Mouse (Mus musculus) stomach, embryonic 15.5 days (tissue): ENCODE data around the gene Pafah2. TPM values are rescaled to one million over a fixed set of nuclear protein-coding genes. Genes with fewer than 3 reads are reported as not detected.

Source experiments
- ATAC-seq: fragments of 200-750 bp; cut with Nextera tagmentation; 2 replicates; pipeline ENCODE4 v1.8.0; 2017; ENCODE audit warnings: low read depth, moderate number of reproducible peaks, moderate TSS enrichment; ENCODE audit not compliant: insufficient read depth, low FRiP score
- H3K27ac ChIP-seq: fragments of 300-500 bp; sonication (generic); 2 replicates; pipeline ENCODE4 v1.5.1; 2015; ENCODE audit warnings: mild to moderate bottlenecking, inconsistent platforms
- H3K27me3 ChIP-seq: fragments of 300-500 bp; sonication (generic); replicated peaks from 2 replicates; pipeline ENCODE4 v1.6.1; 2015; ENCODE audit warnings: inconsistent platforms
- H3K36me3 ChIP-seq: fragments of 300-500 bp; sonication (generic); 2 replicates; pipeline ENCODE4 v1.6.1; 2015; ENCODE audit warnings: inconsistent platforms
- H3K4me1 ChIP-seq: fragments of 300-500 bp; sonication (generic); 2 replicates; pipeline ENCODE4 v1.6.1; 2015; ENCODE audit warnings: inconsistent platforms
- H3K4me2 ChIP-seq: fragments of 300-500 bp; sonication (generic); 2 replicates; pipeline ENCODE4 v1.6.1; 2015; ENCODE audit warnings: mild to moderate bottlenecking, inconsistent platforms
- H3K4me3 ChIP-seq: fragments of 300-500 bp; sonication (generic); replicated peaks from 2 replicates; pipeline ENCODE4 v1.5.1; 2015; ENCODE audit warnings: inconsistent platforms
- H3K9ac ChIP-seq: fragments of 300-500 bp; sonication (generic); 2 replicates; pipeline ENCODE4 v1.6.1; 2015; ENCODE audit warnings: inconsistent platforms
- H3K9me3 ChIP-seq: fragments of 300-500 bp; sonication (generic); 2 replicates; pipeline ENCODE4 v1.6.1; 2016; ENCODE audit warnings: inconsistent platforms
- WGBS: fragments of 180-500 bp; shearing (Covaris S2); methylation state at CpG from one replicate; pipeline ENCODE4 v1.1.7; 2015; 5-methylcytosine and 5-hydroxymethylcytosine counted together
- polyA plus RNA-seq: library from polyadenylated mRNA; unstranded; fragments of >200 nt; fragmentation: Nextera tagmentation; extraction: Ambion mirVana; gene quantifications from 2 replicates; pipeline ENCODE4 v1.2.1, GENCODE M21; 2015

Pafah2 gene
- polyA plus RNA-seq, 1 experiment from 2014 or later, result 17.8 TPM

DNA sequence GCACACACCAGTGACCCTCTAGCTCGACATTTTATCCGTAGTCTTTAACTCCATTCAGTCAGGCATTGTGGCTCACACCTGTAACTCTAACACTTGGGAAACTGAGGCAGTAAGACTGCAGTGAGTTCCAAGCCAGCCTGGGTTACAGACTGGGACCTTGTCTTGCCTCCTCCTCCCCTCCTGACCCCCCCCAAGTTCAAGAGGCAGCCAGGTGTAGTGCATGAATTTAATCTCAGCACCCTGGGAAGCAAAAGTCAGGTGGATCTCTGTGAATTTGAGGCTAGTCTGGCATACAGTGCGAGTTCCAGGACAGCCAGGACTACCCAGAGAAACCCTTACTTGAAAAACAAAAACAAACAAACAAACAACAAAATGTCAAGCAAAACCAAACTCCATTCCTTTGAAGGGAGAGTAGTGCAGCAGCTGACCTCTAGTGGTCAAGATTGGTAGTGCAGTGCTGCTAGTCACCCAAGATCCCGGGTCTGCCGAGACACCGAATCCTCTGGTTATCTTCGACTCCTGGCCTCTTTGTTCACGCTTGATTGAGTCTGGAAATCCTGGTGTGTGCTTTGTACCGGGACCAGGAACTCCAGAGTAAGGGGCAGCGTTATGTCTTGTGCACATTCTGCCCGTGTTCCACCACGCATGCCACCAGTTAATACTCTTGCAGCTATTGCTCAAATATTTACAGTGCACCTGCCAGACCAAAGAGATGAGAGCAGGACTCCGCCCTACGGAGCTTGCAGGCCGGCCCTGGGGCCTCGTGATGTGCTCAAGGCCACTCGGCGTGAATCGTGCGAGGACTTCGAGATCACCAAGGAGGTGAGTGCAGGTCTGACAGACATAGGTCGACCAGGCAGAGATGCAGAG lies 39.3 kb upstream of the Pafah2 start:
- Histone ChIP-seq H3K4me1 (peaks cover 15% of the 10 kb centered on the region), H3K36me3 (no peaks in the 10 kb centered on the region), H3K9ac (no peak overlapping the region), H3K4me3 (peak overlapping the region; percentile 8; the same call in 1 of the 2 replicates), H3K4me2 (peak overlapping the region; percentile 42), H3K27me3 (no peaks in the 10 kb centered on the region), H3K9me3 (no peaks in the 10 kb centered on the region), H3K27ac (peak overlapping the region; percentile 68)
- 14% methylated on average over 22 of the region's 22 CpGs for WGBS
- peak; percentile 70 for ATAC-seq

DNA sequence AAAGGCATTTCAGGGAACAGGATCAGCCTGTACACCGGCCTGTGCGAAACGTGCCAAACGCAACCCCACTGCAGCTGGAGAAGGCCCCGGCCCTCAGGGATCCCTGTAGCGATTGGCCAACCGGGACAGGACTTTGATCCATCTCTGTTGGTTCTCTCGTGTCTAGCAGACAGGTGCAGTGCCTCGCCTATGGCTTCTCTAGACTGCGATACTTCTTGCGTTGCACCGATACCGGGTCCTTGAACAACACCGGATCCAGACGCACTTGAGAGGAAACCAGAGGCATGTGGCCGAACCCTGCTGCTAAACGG lies 38.7 kb upstream of the Pafah2 start:
- ATAC-seq, result 0 out of 2 replicates have a peak, but pooled peaks have one; percentile 3
- peak overlapping the region; percentile 68 for H3K27ac ChIP-seq

DNA sequence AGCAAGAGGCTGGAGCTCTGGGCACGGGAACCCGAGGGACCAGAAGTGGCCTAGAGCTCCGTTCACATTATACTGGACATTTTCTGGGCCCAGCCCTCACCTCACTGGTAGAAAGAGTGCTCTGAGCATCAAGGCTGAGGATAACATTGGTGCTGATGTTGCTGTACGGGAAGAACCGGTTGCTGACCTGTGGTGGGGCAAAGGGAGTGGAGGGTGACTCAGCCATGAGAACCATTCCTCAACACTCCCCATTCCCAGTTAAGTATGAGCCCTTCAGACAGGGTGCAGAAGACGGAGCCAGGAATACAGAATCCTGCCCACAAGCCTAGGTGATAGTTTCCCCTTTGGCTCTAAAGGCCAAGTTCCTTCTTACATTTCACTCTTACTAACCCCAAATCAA lies 36.5 kb upstream of the Pafah2 start:
- Histone ChIP-seq H3K36me3 (no peaks in the 10 kb centered on the region), H3K4me2 (no peak overlapping the region), H3K9ac (no peak overlapping the region), H3K27me3 (no peaks in the 10 kb centered on the region), H3K9me3 (no peaks in the 10 kb centered on the region), H3K4me3 (no peak overlapping the region), H3K4me1 (peaks cover 16% of the 10 kb centered on the region), H3K27ac (no peak overlapping the region)
- no peak for ATAC-seq
- 72% methylated on average over 6 of the region's 6 CpGs for WGBS

More for the DNA sequence above, 38.7 kb upstream of the Pafah2 start:
- WGBS, result 38% methylated on average over 17 of the region's 17 CpGs
- H3K27me3 ChIP-seq, result no peaks in the 10 kb centered on the region
- H3K4me3 ChIP-seq, result peak overlapping the region; percentile 8; the same call in 1 of the 2 replicates
- H3K4me2 ChIP-seq, result peak overlapping the region; percentile 42
- H3K4me1 ChIP-seq, result peaks cover 11% of the 10 kb centered on the region
- H3K9ac ChIP-seq, result no peak overlapping the region
- no peaks in the 10 kb centered on the region for H3K9me3 ChIP-seq
- H3K36me3 ChIP-seq, result no peaks in the 10 kb centered on the region

DNA sequence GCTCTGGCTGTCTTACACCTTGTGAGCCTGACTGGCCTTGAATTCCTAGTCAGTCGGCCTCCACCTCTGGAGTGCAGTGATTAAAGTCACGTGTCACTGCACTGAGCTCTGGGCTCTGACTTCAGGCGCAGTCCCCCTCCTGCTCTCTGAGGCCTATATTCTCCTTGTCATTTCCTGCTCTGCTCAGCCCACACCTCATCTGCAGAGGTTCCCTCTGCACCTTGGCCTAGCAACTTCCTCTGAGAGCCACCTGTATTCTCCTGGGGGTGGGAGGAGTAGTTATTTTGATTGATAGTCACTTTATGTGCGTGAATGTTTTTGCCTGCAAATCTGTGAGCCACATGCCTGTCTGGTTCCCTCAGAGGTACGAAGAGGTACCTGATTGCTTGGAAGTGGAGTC lies 34.9 kb upstream of the Pafah2 start:
- no peaks in the 10 kb centered on the region for H3K36me3 ChIP-seq
- no peak overlapping the region for H3K9ac ChIP-seq
- no peaks in the 10 kb centered on the region for H3K27me3 ChIP-seq
- WGBS, result 27% methylated on average over 5 of the region's 5 CpGs
- peaks cover 11% of the 10 kb centered on the region for H3K4me1 ChIP-seq
- H3K9me3 ChIP-seq, result no peaks in the 10 kb centered on the region
- no peak overlapping the region; the same call in 1 of the 2 replicates for H3K27ac ChIP-seq
- H3K4me2 ChIP-seq, result no peak overlapping the region
- no peak overlapping the region for H3K4me3 ChIP-seq
- ATAC-seq, result peak; percentile 23; the same call in 1 of the 2 replicates

DNA sequence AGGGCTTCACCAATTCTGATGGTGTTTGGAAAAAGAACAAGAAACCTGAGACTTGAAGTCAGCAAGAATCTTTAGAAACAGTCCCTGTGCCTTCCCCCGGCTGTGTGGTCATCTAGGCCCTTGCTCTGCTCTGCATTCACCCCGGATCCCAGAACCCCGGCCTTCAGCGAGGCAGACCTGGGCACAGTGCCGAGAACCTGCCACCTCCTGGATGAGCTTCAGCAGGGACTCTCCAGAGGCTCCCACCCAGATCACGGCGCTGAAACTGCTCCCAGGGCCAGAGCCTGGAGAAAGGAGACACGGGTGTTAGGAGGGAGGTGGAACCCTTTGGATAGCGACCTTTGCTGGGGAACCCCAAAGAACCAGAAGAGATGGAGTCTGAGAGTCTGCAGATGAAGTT lies 34.0 kb upstream of the Pafah2 start:
- Histone ChIP-seq H3K4me3 (no peak overlapping the region), H3K4me2 (no peak overlapping the region), H3K9ac (no peak overlapping the region), H3K4me1 (0 out of 2 replicates have a peak, but pooled peaks cover 6% of the 10 kb centered on the region), H3K36me3 (no peaks in the 10 kb centered on the region), H3K27me3 (no peaks in the 10 kb centered on the region), H3K27ac (no peak overlapping the region), H3K9me3 (no peaks in the 10 kb centered on the region)
- 68% methylated on average over 9 of the region's 9 CpGs for WGBS
- no peak for ATAC-seq

DNA sequence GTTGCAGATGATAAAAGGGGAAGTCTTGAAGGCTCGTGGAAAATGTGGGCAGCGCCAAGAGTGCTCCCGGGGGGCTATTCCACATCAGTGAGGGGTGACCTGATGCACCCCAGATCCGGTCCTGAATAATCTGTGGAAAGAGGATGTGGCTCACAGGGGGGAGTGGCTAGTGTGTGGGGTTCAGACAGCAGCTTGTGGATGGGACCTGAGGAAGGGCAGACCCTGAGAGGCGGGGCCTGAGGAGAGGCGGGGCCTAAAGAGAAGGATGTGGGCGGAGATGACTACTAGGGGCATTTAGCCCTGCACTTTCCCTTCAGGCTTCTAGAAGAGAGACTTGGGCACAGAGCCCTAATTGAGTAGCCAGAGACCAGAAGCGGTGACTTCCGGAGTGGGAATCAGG lies 33.5 kb upstream of the Pafah2 start:
- Histone ChIP-seq H3K4me1 (0 out of 2 replicates have a peak, but pooled peaks cover 6% of the 10 kb centered on the region), H3K9me3 (no peaks in the 10 kb centered on the region), H3K27ac (no peak overlapping the region), H3K4me2 (peak overlapping the region; percentile 30), H3K36me3 (no peaks in the 10 kb centered on the region), H3K4me3 (no peak overlapping the region), H3K27me3 (no peaks in the 10 kb centered on the region), H3K9ac (no peak overlapping the region)
- WGBS, result 28% methylated on average over 8 of the region's 9 CpGs
- no peak for ATAC-seq

DNA sequence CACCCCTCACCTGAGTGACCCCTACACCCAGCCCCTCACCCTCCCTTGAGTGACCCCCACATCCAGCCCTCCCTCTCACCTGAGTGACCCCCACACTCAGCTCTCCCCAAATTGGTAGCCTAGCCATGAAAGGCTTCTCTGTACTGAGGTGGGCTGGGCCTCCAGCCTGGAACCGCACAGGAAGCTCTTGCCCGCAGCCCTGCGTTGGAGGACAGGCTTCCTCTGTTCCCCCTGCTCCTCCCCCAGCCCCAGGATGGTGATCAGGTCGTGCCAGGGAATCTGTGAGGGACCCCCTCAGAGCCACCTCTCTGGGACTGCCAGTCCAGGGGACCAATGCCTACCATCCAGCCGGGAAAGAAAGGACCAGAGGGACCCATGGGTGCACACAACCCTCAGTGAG lies 30.8 kb upstream of the Pafah2 start:
- no peak overlapping the region for H3K9ac ChIP-seq
- H3K27me3 ChIP-seq, result peaks cover 8% of the 10 kb centered on the region
- ATAC-seq, result no peak
- H3K4me1 ChIP-seq, result 0 out of 2 replicates have a peak, but pooled peaks cover 6% of the 10 kb centered on the region
- H3K4me2 ChIP-seq, result no peak overlapping the region
- WGBS, result 47% methylated on average over 5 of the region's 5 CpGs
- H3K36me3 ChIP-seq, result no peaks in the 10 kb centered on the region
- H3K4me3 ChIP-seq, result no peak overlapping the region
- H3K27ac ChIP-seq, result no peak overlapping the region
- H3K9me3 ChIP-seq, result no peaks in the 10 kb centered on the region

DNA sequence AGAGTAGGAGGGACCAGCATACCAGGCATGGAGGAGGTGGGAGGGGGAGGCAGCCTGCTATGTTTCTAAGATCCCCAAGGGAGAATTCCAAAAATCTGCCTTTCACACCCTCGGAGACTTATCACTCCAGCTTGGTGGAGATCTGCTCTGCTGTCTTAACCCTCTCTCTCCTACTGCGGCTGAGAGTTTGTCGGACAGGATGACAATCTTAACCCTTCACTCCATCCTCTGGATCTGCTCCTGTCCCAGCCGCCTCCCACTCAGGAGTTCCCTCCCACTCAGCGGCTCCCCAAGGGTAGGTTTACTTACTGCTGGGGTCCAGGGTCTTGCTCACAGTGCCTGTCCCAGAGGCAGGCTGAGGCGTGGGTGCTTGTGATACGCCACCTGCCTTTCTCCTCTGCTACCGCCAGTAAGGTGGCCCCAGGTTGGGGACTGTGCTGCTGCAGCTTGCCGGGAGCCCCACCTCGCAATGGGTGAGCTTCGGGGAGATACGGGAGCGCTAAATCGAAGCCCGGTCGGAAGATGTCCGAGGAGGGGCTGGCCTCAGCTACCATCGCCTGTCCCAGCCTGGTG lies 25.4 kb upstream of the Pafah2 start:
- Histone ChIP-seq H3K27ac (no peak overlapping the region), H3K4me2 (peak overlapping the region; percentile 98), H3K36me3 (no peaks in the 10 kb centered on the region), H3K4me3 (peak overlapping the region; percentile 49), H3K27me3 (peaks cover 28% of the 10 kb centered on the region), H3K9ac (no peak overlapping the region), H3K9me3 (no peaks in the 10 kb centered on the region), H3K4me1 (peaks cover 21% of the 10 kb centered on the region)
- no peak for ATAC-seq
- WGBS, result 1% methylated on average over 18 of the region's 18 CpGs

DNA sequence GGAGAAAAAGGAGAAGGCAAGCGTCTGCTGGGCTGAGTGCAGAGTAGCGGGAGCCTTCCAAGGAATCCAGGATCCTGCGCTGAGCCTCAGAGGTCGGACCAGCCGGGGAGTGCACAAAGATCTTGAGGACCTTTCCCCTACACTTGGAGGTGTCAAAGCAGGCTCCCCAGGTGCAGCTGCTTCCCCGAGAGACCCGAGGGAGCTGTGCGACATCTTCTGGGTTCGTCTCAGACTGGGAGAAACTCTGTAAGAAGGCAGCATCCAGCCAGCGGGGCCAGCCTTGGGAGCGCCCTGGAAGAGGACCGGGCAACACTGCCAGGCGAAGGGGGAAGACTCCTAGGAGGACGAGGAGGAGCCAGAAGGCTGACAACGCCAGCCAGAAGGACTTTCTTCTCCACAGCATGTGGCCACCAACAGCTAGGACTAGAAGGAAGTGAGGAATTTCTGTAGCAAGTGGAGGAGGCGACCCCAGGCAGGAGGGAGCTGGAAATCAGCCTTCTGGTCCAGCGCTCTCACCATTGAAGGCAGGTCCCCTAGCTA lies 24.7 kb upstream of the Pafah2 start:
- H3K4me2 ChIP-seq, result peak overlapping the region; percentile 98
- ATAC-seq, result no peak
- no peaks in the 10 kb centered on the region for H3K9me3 ChIP-seq
- H3K27me3 ChIP-seq, result peaks cover 28% of the 10 kb centered on the region
- 1% methylated on average over 17 of the region's 17 CpGs for WGBS
- no peak overlapping the region for H3K9ac ChIP-seq
- peak overlapping the region; percentile 49 for H3K4me3 ChIP-seq
- peaks cover 21% of the 10 kb centered on the region for H3K4me1 ChIP-seq
- no peaks in the 10 kb centered on the region for H3K36me3 ChIP-seq
- H3K27ac ChIP-seq, result no peak overlapping the region

DNA sequence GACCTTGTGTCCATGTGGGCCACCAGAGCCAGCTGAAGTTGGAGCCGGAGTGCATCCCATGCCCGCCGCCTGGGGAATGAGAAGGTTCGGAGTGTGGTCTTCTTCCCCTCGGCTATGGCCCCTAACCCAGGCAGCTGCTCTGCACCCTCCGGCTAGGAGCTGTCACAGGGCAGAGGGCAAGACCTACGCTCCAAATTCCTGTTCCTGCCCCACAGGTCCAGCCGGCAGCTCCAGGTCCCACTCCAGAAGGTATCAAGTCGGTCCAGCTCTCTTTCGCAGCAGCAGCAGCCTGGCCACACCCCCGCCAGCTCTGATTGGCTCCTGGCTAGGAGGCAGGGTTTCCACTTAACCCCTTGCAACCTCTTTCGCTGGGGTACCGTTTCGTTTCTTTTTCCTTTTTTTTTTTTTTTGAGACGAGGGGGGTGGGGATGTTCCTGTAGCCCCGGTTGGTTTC lies 23.8 kb upstream of the Pafah2 start:
- peak; percentile 52; the same call in 1 of the 2 replicates for ATAC-seq
- Histone ChIP-seq H3K27ac (no peak overlapping the region), H3K4me2 (peak overlapping the region; percentile 98), H3K4me3 (peak overlapping the region; percentile 49), H3K4me1 (peaks cover 21% of the 10 kb centered on the region), H3K9me3 (no peaks in the 10 kb centered on the region), H3K9ac (no peak overlapping the region; the same call in 1 of the 2 replicates), H3K27me3 (peaks cover 28% of the 10 kb centered on the region), H3K36me3 (no peaks in the 10 kb centered on the region)
- 0% methylated on average over 16 of the region's 16 CpGs for whole genome bisulfite sequencing

DNA sequence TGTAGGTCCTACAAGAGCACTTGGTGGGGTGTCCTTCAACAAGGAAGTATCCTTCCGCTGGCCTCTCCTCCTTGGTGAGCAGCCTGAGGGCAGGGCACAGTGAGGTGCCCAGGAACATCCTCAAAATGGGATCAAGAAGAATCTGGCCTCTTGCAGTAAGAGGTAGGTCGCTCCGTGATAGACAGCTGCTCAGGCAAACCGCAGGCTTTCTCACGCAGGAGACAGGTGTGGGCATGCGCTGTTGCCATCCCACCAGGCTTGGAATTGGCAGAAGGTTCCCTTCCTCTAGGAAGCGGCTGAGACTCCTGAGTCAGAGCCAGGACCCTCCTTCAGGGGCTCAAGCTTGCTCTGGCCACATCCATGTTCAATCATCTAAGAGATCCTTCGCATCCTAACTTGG lies 22.8 kb upstream of the Pafah2 start:
- no peak overlapping the region for H3K27ac ChIP-seq
- 73% methylated on average over 8 of the region's 8 CpGs for WGBS
- ATAC-seq, result no peak

DNA sequence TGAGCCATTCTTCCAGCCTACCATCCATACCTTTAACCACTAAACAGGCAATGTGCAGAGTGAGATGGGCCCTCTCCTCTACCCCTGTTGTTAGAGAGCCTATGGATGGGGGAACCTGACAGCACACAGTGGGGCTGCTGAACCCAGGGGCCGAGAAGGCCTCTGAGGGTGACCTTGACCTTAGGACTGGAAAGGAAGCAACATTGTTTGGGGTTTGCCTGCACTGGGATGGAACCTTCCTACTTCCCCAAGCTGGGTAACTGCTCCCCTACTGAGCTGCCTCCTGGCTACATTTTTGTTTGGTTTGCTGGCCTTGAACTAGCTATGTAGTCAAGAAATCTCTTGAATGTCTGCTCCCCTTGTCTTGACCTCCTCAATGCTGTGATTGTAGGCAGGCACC lies 21.8 kb upstream of the Pafah2 start:
- WGBS, result 58% methylated on average over 1 of the region's 1 CpGs
- H3K27me3 ChIP-seq, result peaks cover 28% of the 10 kb centered on the region
- H3K9ac ChIP-seq, result no peak overlapping the region
- H3K27ac ChIP-seq, result no peak overlapping the region
- H3K4me2 ChIP-seq, result no peak overlapping the region
- no peaks in the 10 kb centered on the region for H3K9me3 ChIP-seq
- peaks cover 32% of the 10 kb centered on the region for H3K4me1 ChIP-seq
- ATAC-seq, result no peak
- no peak overlapping the region for H3K4me3 ChIP-seq
- H3K36me3 ChIP-seq, result no peaks in the 10 kb centered on the region

More for the DNA sequence above, 22.8 kb upstream of the Pafah2 start:
- Histone ChIP-seq H3K4me1 (peaks cover 25% of the 10 kb centered on the region), H3K4me2 (no peak overlapping the region), H3K4me3 (no peak overlapping the region), H3K9me3 (no peaks in the 10 kb centered on the region), H3K27me3 (peaks cover 28% of the 10 kb centered on the region), H3K36me3 (no peaks in the 10 kb centered on the region), H3K9ac (no peak overlapping the region)
